Mouse (Mus musculus) testis, postnatal 14 days (tissue): ENCODE data around the gene Sass6.
"Not testable (repeated sequence)": the region's sequence is repeated elsewhere in the genome, so short reads cannot be mapped to it uniquely, and the experiment has no call there.

Experiments
- DNase-seq: peaks from one replicate; pipeline ENCODE4 v3.0.0; 2021; ENCODE audit warnings: low spot score

The Sass6 gene

GRCm38 (mm10) chr3:116664281-116664680, 69.5 kb downstream of the Sass6 start:
- not testable (repeated sequence) for DNase-seq
